Mouse (Mus musculus) liver, adult (tissue): ENCODE results near the gene Abracl.
A peak's percentile ranks its signal among the peaks of the same experiment; 100 is the strongest.

Source experiments
- GATA4 ChIP-seq: IDR thresholded peaks from 2 replicates; pipeline ENCODE4 v1.6.1; 2014; ENCODE audit warnings: mild to moderate bottlenecking, low read length; ENCODE audit not compliant: insufficient replicate concordance

The Abracl gene

GRCm38 (mm10) chr10:18047380-18048146, 24.5 kb upstream of the Abracl start:
- TF ChIP-seq GATA4: peak; percentile 91

DNA sequence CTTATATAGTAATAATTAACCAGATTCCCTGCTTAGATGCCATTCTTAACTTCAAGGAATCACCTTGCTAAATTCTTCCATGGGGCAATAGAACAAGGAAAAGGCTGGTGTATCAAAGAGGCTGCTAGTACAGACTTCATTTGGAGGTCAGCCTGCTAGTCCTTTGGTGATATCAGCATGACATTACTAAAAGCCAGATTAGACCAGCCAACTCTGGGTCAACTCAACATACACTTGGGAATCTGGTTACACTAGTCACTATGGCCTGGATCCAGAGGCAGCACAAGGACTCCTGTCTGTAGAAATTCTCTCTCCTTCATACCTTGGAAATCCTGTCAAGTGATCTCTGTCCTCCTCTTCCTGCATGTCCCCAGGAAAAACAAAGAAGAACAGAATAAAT, 23.3 kb upstream of the Abracl start:
- TF ChIP-seq GATA4: no peak

- TF ChIP-seq GATA4: no peak
Measured at GRCm38 (mm10) chr10:18036849-18037248, 13.8 kb upstream of the Abracl start.

DNA sequence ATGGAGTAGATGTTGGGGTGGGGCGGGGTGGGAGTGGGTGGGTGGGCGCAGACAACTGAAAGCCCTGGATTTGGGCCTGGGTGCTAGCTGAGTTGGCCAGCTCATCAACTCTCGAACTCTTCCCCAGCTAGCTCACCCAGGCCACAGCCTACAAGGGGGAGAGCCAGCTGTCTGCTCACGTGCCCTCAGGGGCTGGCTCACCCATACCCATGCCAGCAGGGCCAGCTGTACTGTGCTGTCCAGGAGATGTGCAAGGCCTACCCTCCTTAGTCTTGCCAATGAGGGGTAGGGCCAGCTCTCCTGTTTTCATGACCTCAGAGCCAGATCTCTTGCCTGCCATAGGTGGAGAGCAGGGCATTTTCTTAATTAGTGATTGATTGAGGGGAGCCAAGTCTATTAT, 11.3 kb upstream of the Abracl start:
- TF ChIP-seq GATA4: no peak

DNA sequence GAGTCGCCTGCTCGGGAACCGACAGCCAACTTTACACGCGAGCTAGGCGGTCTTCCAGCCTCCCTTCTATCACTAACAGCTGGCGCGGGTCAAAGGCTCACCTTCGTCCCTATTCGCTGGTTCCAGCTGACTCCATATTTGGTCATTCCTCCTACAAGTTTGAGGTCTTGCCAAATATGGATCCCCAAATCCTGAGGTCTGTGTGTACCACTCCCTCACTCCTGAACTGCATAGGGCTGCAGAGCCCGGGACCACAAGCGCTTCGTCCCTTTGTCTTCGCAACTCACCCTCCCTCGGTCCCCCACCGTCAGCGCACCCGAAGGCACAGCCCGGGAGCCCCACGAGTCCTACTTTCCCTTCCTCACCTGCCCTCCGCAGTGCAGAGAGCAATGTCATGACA, 776 bp downstream of the Abracl start:
- no peak for TF ChIP-seq GATA4

- TF ChIP-seq GATA4: no peak
Measured at GRCm38 (mm10) chr10:18021576-18022311, 1.3 kb downstream of the Abracl start.

GRCm38 (mm10) chr10:18020846-18021245, 2.2 kb downstream of the Abracl start:
- no peak for TF ChIP-seq GATA4

GRCm38 (mm10) chr10:18020443-18020842, 2.6 kb downstream of the Abracl start:
- TF ChIP-seq GATA4: no peak

DNA sequence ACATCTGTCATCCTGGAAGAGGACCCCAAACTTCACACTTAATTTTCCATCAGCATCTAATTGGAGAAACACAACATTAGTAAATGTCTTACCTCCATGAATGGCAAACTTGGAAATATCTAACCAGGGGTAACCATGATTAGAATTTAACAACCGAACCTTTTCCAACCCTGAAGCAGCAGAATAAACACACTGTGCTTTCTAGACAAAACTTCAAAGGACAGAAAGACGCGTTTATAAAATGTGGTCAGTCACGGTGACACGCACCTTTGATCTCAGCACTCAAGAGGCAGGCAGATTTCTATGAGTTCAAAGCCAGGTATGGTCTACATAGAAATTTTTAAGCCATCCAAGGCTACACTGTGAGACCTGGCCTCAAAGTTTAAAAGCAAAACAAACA, 11.3 kb downstream of the Abracl start:
- no peak for TF ChIP-seq GATA4

- no peak for TF ChIP-seq GATA4
Measured at GRCm38 (mm10) chr10:18009744-18010143, 13.3 kb downstream of the Abracl start.

GRCm38 (mm10) chr10:18008118-18008517, 15.0 kb downstream of the Abracl start:
- TF ChIP-seq GATA4: no peak

GRCm38 (mm10) chr10:18007243-18007642, 15.8 kb downstream of the Abracl start:
- TF ChIP-seq GATA4: no peak

- no peak for TF ChIP-seq GATA4
Measured at GRCm38 (mm10) chr10:18006756-18007155, 16.3 kb downstream of the Abracl start.

GRCm38 (mm10) chr10:18005136-18005955, 17.7 kb downstream of the Abracl start:
- no peak for TF ChIP-seq GATA4

GRCm38 (mm10) chr10:18003966-18004637, 19.0 kb downstream of the Abracl start:
- no peak for TF ChIP-seq GATA4
